Mouse (Mus musculus) heart, embryonic 14.5 days (tissue): Measurements from ENCODE around the gene Unc45a. TPM values are rescaled to one million over a fixed set of nuclear protein-coding genes. Genes with fewer than 3 reads are reported as not detected.
"Not testable (repeated sequence)": the region's sequence is repeated elsewhere in the genome, so short reads cannot be mapped to it uniquely, and the experiment has no call there.

Experiments
- ATAC-seq: fragments of 200-750 bp; cut with Nextera tagmentation; 2 replicates; pipeline ENCODE4 v1.8.0; 2017; ENCODE audit warnings: low read depth, moderate TSS enrichment; ENCODE audit not compliant: insufficient number of reproducible peaks, insufficient read depth, low FRiP score
- H3K27ac ChIP-seq, 2 experiments: fragments of 200-500 bp in 1 of 2; fragments of 300-500 bp in 1 of 2; sonication (generic) in 1 of 2; replicated peaks in 1 of 2; 2 replicates each; pipeline ENCODE4 v1.5.1; 2012 to 2014; ENCODE audit warnings: low read depth in 2 of 2, low read length in 2 of 2, control low read depth in 1 of 2, mild to moderate bottlenecking in 1 of 2, mixed read lengths in 1 of 2; ENCODE audit not compliant: control insufficient read depth in 1 of 2, insufficient read depth in 1 of 2
- H3K27me3 ChIP-seq: fragments of 300-500 bp; sonication (generic); 2 replicates; pipeline ENCODE4 v1.6.1; 2014; ENCODE audit warnings: mild to moderate bottlenecking, low read length, control low read depth; ENCODE audit not compliant: control insufficient read depth, insufficient read depth
- H3K36me3 ChIP-seq: fragments of 300-500 bp; sonication (generic); 2 replicates; pipeline ENCODE4 v1.6.1; 2014; ENCODE audit warnings: mild to moderate bottlenecking, control low read depth, low read length, mixed read lengths; ENCODE audit not compliant: control insufficient read depth, insufficient read depth
- H3K4me1 ChIP-seq, 2 experiments: fragments of 200-500 bp in 1 of 2; fragments of 300-500 bp in 1 of 2; sonication (generic) in 1 of 2; 2 replicates each; pipeline ENCODE4 v1.6.1; 2012 to 2014; ENCODE audit warnings: low read length in 2 of 2, control low read depth in 1 of 2, mixed read lengths in 1 of 2; ENCODE audit not compliant: control insufficient read depth in 2 of 2, insufficient read depth in 2 of 2
- H3K4me2 ChIP-seq: fragments of 300-500 bp; sonication (generic); 2 replicates; pipeline ENCODE4 v1.6.1; 2014; ENCODE audit warnings: mild to moderate bottlenecking, low read length
- H3K4me3 ChIP-seq, 2 experiments: fragments of 200-500 bp in 1 of 2; fragments of 300-500 bp in 1 of 2; sonication (generic) in 1 of 2; 2 replicates each; pipeline ENCODE4 v1.5.1; 2012 to 2014; ENCODE audit warnings: low read length in 2 of 2, mild to moderate bottlenecking in 2 of 2, control low read depth in 1 of 2, low read depth in 1 of 2, moderate library complexity in 1 of 2; ENCODE audit not compliant: control insufficient read depth in 1 of 2, insufficient read depth in 1 of 2
- H3K9ac ChIP-seq: fragments of 300-500 bp; sonication (generic); 2 replicates; pipeline ENCODE4 v1.6.1; 2014; ENCODE audit warnings: mild to moderate bottlenecking, low read length
- H3K9me3 ChIP-seq: fragments of 300-500 bp; sonication (generic); 2 replicates; pipeline ENCODE4 v1.6.1; 2016; ENCODE audit warnings: low read length, control low read depth; ENCODE audit not compliant: control insufficient read depth
- WGBS: fragments of 180-500 bp; shearing (Covaris S2); extraction: QIAGEN DNeasy Blood & Tissue Kit; methylation state at CpG from one replicate; pipeline ENCODE4 v1.1.7; 2014; 5-methylcytosine and 5-hydroxymethylcytosine counted together
- polyA plus RNA-seq: library from polyadenylated mRNA; unstranded; fragments of >200 nt; fragmentation: Nextera tagmentation; extraction: Ambion mirVana; gene quantifications from 2 replicates; pipeline ENCODE4 v1.2.1, GENCODE M21; 2014

Unc45a gene
- polyA plus RNA-seq, 1 experiment from 2014 or later: 12.0 TPM

DNA sequence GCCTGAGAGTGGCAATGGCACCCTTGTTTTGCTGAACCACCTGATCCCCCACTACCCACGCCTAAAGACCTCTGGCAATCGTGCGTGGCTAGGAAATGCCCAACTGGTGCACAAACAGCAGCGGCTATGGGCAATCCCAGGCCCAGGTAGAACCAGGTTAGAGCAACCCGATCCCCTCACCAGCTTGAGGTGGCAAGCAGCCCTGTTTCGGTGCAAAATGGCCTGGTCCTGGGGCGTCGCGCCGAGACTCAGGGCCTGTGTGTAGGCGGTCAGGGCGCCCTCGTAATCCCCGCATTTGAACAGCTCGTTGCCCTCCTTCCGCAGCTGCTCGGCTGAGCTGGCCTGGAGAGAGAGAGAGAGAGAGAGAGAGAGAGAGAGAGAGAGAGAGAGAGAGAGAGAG, 1.4 kb downstream of the Unc45a start:
- Histone ChIP-seq H3K4me1 (peaks cover 22 to 33% of the 10 kb centered on the region in 2 experiments), H3K36me3 (peaks cover 35% of the 10 kb centered on the region), H3K4me3 (peak overlapping the region; percentile 62 to 82), H3K27ac (no peak overlapping the region; a peak in 1 of 4 replicates), H3K9me3 (no peaks in the 10 kb centered on the region), H3K4me2 (peak overlapping the region; percentile 69), H3K27me3 (no peaks in the 10 kb centered on the region), H3K9ac (peak overlapping the region; percentile 70)
- ATAC-seq: no peak
- 8% methylated on average over 17 of the region's 17 CpGs for WGBS

GRCm38 (mm10) chr7:80336932-80337331, 3.9 kb downstream of the Unc45a start:
- Histone ChIP-seq H3K9ac (no peak overlapping the region), H3K36me3 (peaks cover 59% of the 10 kb centered on the region), H3K4me3 (no peak overlapping the region), H3K27me3 (no peaks in the 10 kb centered on the region), H3K4me2 (no peak overlapping the region), H3K27ac (no peak overlapping the region), H3K4me1 (peaks cover 16 to 21% of the 10 kb centered on the region in 2 experiments), H3K9me3 (no peaks in the 10 kb centered on the region)
- ATAC-seq: no peak
- 87% methylated on average over 3 of the region's 3 CpGs for WGBS

GRCm38 (mm10) chr7:80334848-80335247, 6.0 kb downstream of the Unc45a start:
- Histone ChIP-seq H3K4me3 (no peak overlapping the region), H3K27ac (no peak overlapping the region), H3K9me3 (no peaks in the 10 kb centered on the region), H3K36me3 (peaks cover 80% of the 10 kb centered on the region), H3K4me1 (peaks cover 8 to 12% of the 10 kb centered on the region in 2 experiments), H3K9ac (no peak overlapping the region), H3K27me3 (no peaks in the 10 kb centered on the region), H3K4me2 (no peak overlapping the region)
- no peak for ATAC-seq
- WGBS: 73% methylated on average over 4 of the region's 4 CpGs

- no peak overlapping the region for H3K27ac ChIP-seq
- H3K4me1 ChIP-seq: no peaks in the 10 kb centered on the region
- no peak for ATAC-seq
- no peak overlapping the region for H3K4me2 ChIP-seq
- H3K9ac ChIP-seq: no peak overlapping the region
- WGBS: 96% methylated on average over 19 of the region's 19 CpGs
- H3K36me3 ChIP-seq: peaks cover 100% of the 10 kb centered on the region
- no peak overlapping the region for H3K4me3 ChIP-seq
- H3K27me3 ChIP-seq: no peaks in the 10 kb centered on the region
- no peaks in the 10 kb centered on the region for H3K9me3 ChIP-seq
These were observed 9.4 kb downstream of the Unc45a start for GRCm38 (mm10) chr7:80331433-80331832.

DNA sequence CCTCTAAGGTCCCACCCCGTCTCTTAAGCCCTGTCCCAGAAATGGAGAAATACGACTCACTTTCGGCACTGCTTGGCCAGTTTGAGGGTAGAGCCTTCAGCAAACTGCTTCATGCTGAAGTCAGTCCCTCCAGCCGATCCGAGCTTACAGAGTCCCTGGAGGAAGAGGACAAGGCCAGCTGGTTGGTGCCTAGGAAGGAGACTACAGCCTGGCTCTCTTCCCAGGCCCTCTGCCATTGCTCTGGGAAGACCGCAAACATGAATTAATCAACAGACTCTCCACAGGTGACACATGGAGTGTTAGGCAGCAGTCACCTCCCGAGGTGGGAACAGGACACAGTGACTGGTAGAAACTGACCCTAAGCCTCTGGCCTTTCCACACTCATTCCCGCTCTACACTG, 10.5 kb downstream of the Unc45a start:
- H3K27ac ChIP-seq: no peak overlapping the region
- no peaks in the 10 kb centered on the region for H3K4me1 ChIP-seq
- no peak for ATAC-seq
- no peak overlapping the region for H3K4me3 ChIP-seq
- peaks cover 100% of the 10 kb centered on the region for H3K36me3 ChIP-seq
- no peak overlapping the region for H3K4me2 ChIP-seq
- H3K9ac ChIP-seq: no peak overlapping the region
- H3K27me3 ChIP-seq: no peaks in the 10 kb centered on the region
- WGBS: 91% methylated on average over 8 of the region's 8 CpGs
- H3K9me3 ChIP-seq: no peaks in the 10 kb centered on the region

GRCm38 (mm10) chr7:80326076-80326475, 14.7 kb downstream of the Unc45a start:
- no peak overlapping the region for H3K27ac ChIP-seq
- no peak overlapping the region for H3K4me3 ChIP-seq
- H3K9me3 ChIP-seq: no peaks in the 10 kb centered on the region
- H3K9ac ChIP-seq: no peak overlapping the region
- peaks cover 61% of the 10 kb centered on the region for H3K36me3 ChIP-seq
- H3K4me1 ChIP-seq: peaks cover 0 to 11% of the 10 kb centered on the region in 2 experiments; a peak in 2 of 4 replicates
- WGBS: 96% methylated on average over 19 of the region's 19 CpGs
- H3K4me2 ChIP-seq: no peak overlapping the region
- no peaks in the 10 kb centered on the region for H3K27me3 ChIP-seq
- ATAC-seq: no peak

DNA sequence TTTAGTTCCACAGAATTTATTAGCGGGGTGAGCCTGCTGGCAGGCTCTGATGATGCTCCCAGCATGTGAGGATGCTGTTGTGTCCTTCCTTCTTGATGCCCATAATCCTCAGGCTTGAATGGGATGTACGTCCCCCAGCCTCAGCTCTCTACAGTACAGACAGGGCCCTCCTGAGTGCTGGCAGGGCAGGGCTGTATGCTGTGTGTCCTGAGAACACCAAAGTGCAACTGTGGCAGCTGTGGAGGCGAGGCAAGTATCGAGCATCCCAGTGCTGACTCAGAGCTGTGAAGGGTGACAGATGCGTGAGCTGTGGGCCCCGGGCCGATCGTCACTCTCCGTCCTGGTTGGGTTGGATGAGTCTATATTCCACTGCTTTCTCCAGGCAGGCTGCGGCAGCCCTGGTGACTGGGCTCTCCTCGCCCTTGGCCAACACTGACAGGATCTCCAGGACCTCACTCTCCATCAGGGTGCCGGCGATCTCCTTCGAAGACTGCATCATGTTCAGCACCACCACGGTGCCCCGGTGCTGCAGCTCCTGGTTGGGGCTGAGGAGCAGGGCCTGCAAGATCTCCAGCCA, 15.4 kb downstream of the Unc45a start:
- peaks cover 0 to 11% of the 10 kb centered on the region in 2 experiments; a peak in 2 of 4 replicates for H3K4me1 ChIP-seq
- H3K4me3 ChIP-seq: no peak overlapping the region
- no peak for ATAC-seq
- peak overlapping the region in 1 of 2 experiments; percentile 93; a peak in 2 of 4 replicates for H3K27ac ChIP-seq
- H3K27me3 ChIP-seq: no peaks in the 10 kb centered on the region
- no peaks in the 10 kb centered on the region for H3K9me3 ChIP-seq
- H3K9ac ChIP-seq: no peak overlapping the region
- no peak overlapping the region for H3K4me2 ChIP-seq
- 94% methylated on average over 16 of the region's 16 CpGs for WGBS
- peaks cover 61% of the 10 kb centered on the region for H3K36me3 ChIP-seq

- peak overlapping the region in 1 of 2 experiments; percentile 68; a peak in 1 of 4 replicates for H3K4me3 ChIP-seq
- H3K4me1 ChIP-seq: peaks cover 0 to 15% of the 10 kb centered on the region in 2 experiments; a peak in 2 of 4 replicates
- H3K27me3 ChIP-seq, ATAC-seq, H3K9me3 ChIP-seq: not testable (repeated sequence)
- H3K36me3 ChIP-seq: peaks cover 56% of the 10 kb centered on the region
- 40% methylated on average over 4 of the region's 5 CpGs for WGBS
- H3K9ac ChIP-seq: peak overlapping the region; percentile 82; the same call in 1 of the 2 replicates
- peak overlapping the region in 1 of 2 experiments; percentile 93; a peak in 2 of 4 replicates for H3K27ac ChIP-seq
- H3K4me2 ChIP-seq: peak overlapping the region; percentile 81
These were observed 16.0 kb downstream of the Unc45a start for GRCm38 (mm10) chr7:80324816-80325119.
